Mouse (Mus musculus): ENCODE results near the gene Nrros. TPM values are rescaled to one million over a fixed set of nuclear protein-coding genes. Genes with fewer than 3 reads are reported as not detected.

Nrros gene
- total and polyA plus RNA-seq, 3 experiments, result 3.9 to 9.5 (median 4.7) TPM

GRCm38 (mm10) chr16:32176896-32177686 is 11.7 kb upstream of the Nrros start:
- intact Hi-C loops (cut with DNase I), result loop anchor here (2.0 kb wide), 1 partner anchor 46 kb away; no protein-coding TSS in a partner anchor
- peak overlapping the region; percentile 36 for H3K4me3 ChIP-seq
- WGBS, result 35% methylated on average over 18 of the region's 18 CpGs
- TF ChIP-seq EP300 (IDR thresholded peaks at IDR 0.05; ENCODE audit: insufficient read depth, low read depth, low read length) (no peak), POLR2A (IDR thresholded peaks at IDR 0.05; ENCODE audit: insufficient read depth, low read depth, low read length) (peak; percentile 64), CTCF (IDR thresholded peaks at IDR 0.05) (0 out of 2 replicates have a peak, but pooled peaks have one; percentile 1)
- no peaks in the 10 kb centered on the region for H3K79me2 ChIP-seq (replicated peaks; ENCODE audit: control insufficient read depth, insufficient read depth, low read length)
- DNase-seq, result peak; percentile 49 to 61
- no peaks in the 10 kb centered on the region for H3K27me3 ChIP-seq (ENCODE audit: control insufficient read depth, insufficient read depth, low read length)
- H3K4me1 ChIP-seq (ENCODE audit: control insufficient read depth, insufficient read depth, low read length), result no peaks in the 10 kb centered on the region
- peak overlapping the region; percentile 83 for H3K27ac ChIP-seq
- H3K36me3 ChIP-seq (ENCODE audit: control insufficient read depth, insufficient read depth, low read length), result no peaks in the 10 kb centered on the region; the same call in 1 of the 2 replicates
- H3K9ac ChIP-seq (ENCODE audit: low read depth, low read length), result peak overlapping the region; percentile 3; the same call in 1 of the 2 replicates

DNA sequence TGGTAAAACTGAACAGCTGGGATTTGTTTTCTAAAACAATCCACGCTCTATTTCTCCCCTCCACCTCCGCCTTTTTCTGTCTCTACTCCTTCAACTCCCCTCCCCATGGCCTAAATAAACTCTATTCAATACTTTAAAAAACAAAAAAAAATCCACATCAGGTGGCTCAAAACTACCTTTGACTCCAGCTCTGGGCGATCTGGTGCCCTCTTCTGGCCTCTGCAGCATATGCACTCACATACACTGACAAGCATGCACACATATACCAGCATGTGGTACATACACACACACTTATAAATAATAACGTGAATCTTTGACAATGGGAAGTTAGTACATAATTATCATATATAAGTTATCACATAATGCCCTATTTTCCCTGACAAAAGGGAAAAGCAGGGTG is 9.6 kb upstream of the Nrros start:
- Histone ChIP-seq H3K4me3 (no peak overlapping the region), H3K4me1 (ENCODE audit: control insufficient read depth, insufficient read depth, low read length) (no peaks in the 10 kb centered on the region), H3K27me3 (ENCODE audit: control insufficient read depth, insufficient read depth, low read length) (no peaks in the 10 kb centered on the region; the same call in 1 of the 2 replicates), H3K27ac (no peak overlapping the region), H3K79me2 (replicated peaks; ENCODE audit: control insufficient read depth, insufficient read depth, low read length) (no peaks in the 10 kb centered on the region), H3K9ac (ENCODE audit: low read depth, low read length) (no peak overlapping the region), H3K36me3 (ENCODE audit: control insufficient read depth, insufficient read depth, low read length) (no peaks in the 10 kb centered on the region; the same call in 1 of the 2 replicates)
- TF ChIP-seq CTCF (IDR thresholded peaks at IDR 0.05), result peak; percentile 38
- TF ChIP-seq EP300 (IDR thresholded peaks at IDR 0.05; ENCODE audit: insufficient read depth, low read depth, low read length), result no peak
- TF ChIP-seq POLR2A (IDR thresholded peaks at IDR 0.05; ENCODE audit: insufficient read depth, low read depth, low read length), result no peak
- intact Hi-C loops (cut with DNase I), result no loop called here
- 94% methylated on average over 4 of the region's 4 CpGs for WGBS
- DNase-seq, result no peak

GRCm38 (mm10) chr16:32174340-32175005 is 9.1 kb upstream of the Nrros start:
- Histone ChIP-seq H3K79me2 (replicated peaks; ENCODE audit: control insufficient read depth, insufficient read depth, low read length) (no peaks in the 10 kb centered on the region), H3K4me3 (no peak overlapping the region), H3K9ac (ENCODE audit: low read depth, low read length) (no peak overlapping the region), H3K4me1 (ENCODE audit: control insufficient read depth, insufficient read depth, low read length) (no peaks in the 10 kb centered on the region), H3K27ac (no peak overlapping the region), H3K27me3 (ENCODE audit: control insufficient read depth, insufficient read depth, low read length) (no peaks in the 10 kb centered on the region; the same call in 1 of the 2 replicates), H3K36me3 (ENCODE audit: control insufficient read depth, insufficient read depth, low read length) (no peaks in the 10 kb centered on the region; the same call in 1 of the 2 replicates)
- WGBS, result 89% methylated on average over 8 of the region's 8 CpGs
- intact Hi-C loops (cut with DNase I), result no loop called here
- TF ChIP-seq EP300 (IDR thresholded peaks at IDR 0.05; ENCODE audit: insufficient read depth, low read depth, low read length) (no peak), CTCF (IDR thresholded peaks at IDR 0.05) (no peak), POLR2A (IDR thresholded peaks at IDR 0.05; ENCODE audit: insufficient read depth, low read depth, low read length) (no peak)
- no peak for DNase-seq

DNA sequence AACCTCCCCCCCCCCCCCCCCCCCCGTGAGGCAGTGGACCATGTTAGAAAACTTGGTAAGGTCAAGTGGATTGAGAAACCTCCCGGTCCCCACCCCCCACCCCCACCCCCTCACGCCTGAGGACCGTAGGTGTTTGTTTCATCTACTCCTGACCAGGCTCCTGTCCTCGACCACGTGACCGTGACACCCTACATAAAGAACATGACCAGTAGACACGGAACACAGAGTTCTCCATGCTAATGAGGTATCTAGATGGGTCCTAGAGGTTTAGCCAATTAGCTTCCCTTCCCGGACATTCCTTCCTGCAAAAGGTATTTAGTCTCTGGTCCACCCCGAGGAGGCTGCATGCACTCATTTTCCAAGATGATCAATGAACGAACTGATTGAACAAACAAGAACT is 8.0 kb upstream of the Nrros start:
- Histone ChIP-seq H3K27ac (no peak overlapping the region), H3K27me3 (ENCODE audit: control insufficient read depth, insufficient read depth, low read length) (no peaks in the 10 kb centered on the region; the same call in 1 of the 2 replicates), H3K4me1 (ENCODE audit: control insufficient read depth, insufficient read depth, low read length) (no peaks in the 10 kb centered on the region), H3K9ac (ENCODE audit: low read depth, low read length) (no peak overlapping the region), H3K36me3 (ENCODE audit: control insufficient read depth, insufficient read depth, low read length) (no peaks in the 10 kb centered on the region; the same call in 1 of the 2 replicates), H3K79me2 (replicated peaks; ENCODE audit: control insufficient read depth, insufficient read depth, low read length) (no peaks in the 10 kb centered on the region), H3K4me3 (no peak overlapping the region)
- no peak for TF ChIP-seq CTCF (IDR thresholded peaks at IDR 0.05)
- no peak for TF ChIP-seq POLR2A (IDR thresholded peaks at IDR 0.05; ENCODE audit: insufficient read depth, low read depth, low read length)
- TF ChIP-seq EP300 (IDR thresholded peaks at IDR 0.05; ENCODE audit: insufficient read depth, low read depth, low read length), result no peak
- WGBS, result 63% methylated on average over 11 of the region's 11 CpGs
- intact Hi-C loops (cut with DNase I), result no loop called here
- no peak for DNase-seq

DNA sequence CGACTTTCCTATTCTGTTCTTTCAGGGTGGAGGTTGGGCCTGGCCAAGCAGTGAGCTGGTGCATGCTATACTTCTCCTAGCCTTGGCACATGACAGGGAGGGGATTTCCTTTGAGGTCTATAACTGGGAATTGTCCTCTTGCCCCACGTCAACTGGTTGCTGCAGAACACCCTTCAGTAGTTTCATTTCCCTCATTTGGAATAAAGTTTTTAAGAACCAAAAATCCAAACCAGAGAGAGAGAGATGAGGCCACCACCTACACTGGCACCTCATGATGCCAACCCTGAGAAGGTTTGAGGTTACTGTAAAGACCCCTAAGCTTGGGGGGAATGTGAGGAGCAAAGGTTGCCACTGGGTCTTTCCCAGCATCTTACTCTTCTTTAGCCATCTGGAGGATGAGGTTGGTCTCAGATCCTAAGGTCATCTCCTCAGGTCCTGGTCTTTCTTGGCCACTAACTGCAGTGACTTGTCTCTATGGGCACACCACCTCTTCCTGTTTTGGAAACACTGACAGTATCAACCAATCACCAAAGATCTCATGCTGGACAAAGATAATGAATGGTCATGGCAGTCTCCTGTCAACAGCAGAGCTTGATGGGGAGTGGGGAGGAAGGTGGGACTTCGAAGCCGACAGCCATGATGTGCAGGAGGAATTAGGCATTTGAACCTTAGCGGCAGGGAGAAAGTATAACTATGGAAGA is 5.8 kb upstream of the Nrros start:
- Histone ChIP-seq H3K4me1 (ENCODE audit: control insufficient read depth, insufficient read depth, low read length) (no peaks in the 10 kb centered on the region), H3K36me3 (ENCODE audit: control insufficient read depth, insufficient read depth, low read length) (no peaks in the 10 kb centered on the region), H3K79me2 (replicated peaks; ENCODE audit: control insufficient read depth, insufficient read depth, low read length) (no peaks in the 10 kb centered on the region), H3K9ac (ENCODE audit: low read depth, low read length) (no peak overlapping the region), H3K27me3 (ENCODE audit: control insufficient read depth, insufficient read depth, low read length) (no peaks in the 10 kb centered on the region; the same call in 1 of the 2 replicates), H3K27ac (no peak overlapping the region), H3K4me3 (no peak overlapping the region)
- TF ChIP-seq CTCF (IDR thresholded peaks at IDR 0.05) (no peak), EP300 (IDR thresholded peaks at IDR 0.05; ENCODE audit: insufficient read depth, low read depth, low read length) (no peak), POLR2A (IDR thresholded peaks at IDR 0.05; ENCODE audit: insufficient read depth, low read depth, low read length) (no peak)
- peak; percentile 23 to 55 for DNase-seq
- WGBS, result 73% methylated on average over 5 of the region's 5 CpGs
- intact Hi-C loops (cut with DNase I), result no loop called here
